Mouse (Mus musculus) hindbrain, postnatal 0 days (tissue): ENCODE measurements around the gene Ptpn20. TPM values are rescaled to one million over a fixed set of nuclear protein-coding genes. Genes with fewer than 3 reads are reported as not detected.

Experiments
- ATAC-seq: fragments of 200-750 bp; cut with Nextera tagmentation; 2 replicates; pipeline ENCODE4 v1.8.0; 2017; ENCODE audit warnings: mild to moderate bottlenecking, moderate TSS enrichment, moderate library complexity
- DNase-seq: peaks from one replicate; pipeline ENCODE4 v3.0.0-alpha.2; 2015; ENCODE audit warnings: low spot score
- H3K27ac ChIP-seq: fragments of 300-500 bp; sonication (generic); 2 replicates; pipeline ENCODE4 v1.5.1; 2014; ENCODE audit warnings: mild to moderate bottlenecking
- H3K27me3 ChIP-seq: fragments of 300-500 bp; sonication (generic); 2 replicates; pipeline ENCODE4 v1.6.1; 2014; ENCODE audit warnings: low read length, mixed read lengths; ENCODE audit not compliant: insufficient read depth
- H3K36me3 ChIP-seq: fragments of 300-500 bp; sonication (generic); 2 replicates; pipeline ENCODE4 v1.6.1; 2014; ENCODE audit warnings: low read length, mixed read lengths; ENCODE audit not compliant: insufficient read depth
- H3K4me1 ChIP-seq: fragments of 300-500 bp; sonication (generic); 2 replicates; pipeline ENCODE4 v1.6.1; 2014; ENCODE audit warnings: antibody characterized with exemption, low read length, mixed read lengths; ENCODE audit not compliant: insufficient read depth
- H3K4me2 ChIP-seq: fragments of 300-500 bp; sonication (generic); 2 replicates; pipeline ENCODE4 v1.6.1; 2014; ENCODE audit warnings: low read depth, mild to moderate bottlenecking, low read length, moderate library complexity, mixed read lengths
- H3K4me3 ChIP-seq: fragments of 300-500 bp; sonication (generic); 2 replicates; pipeline ENCODE4 v1.5.1; 2014; ENCODE audit warnings: low read length
- H3K9ac ChIP-seq: fragments of 300-500 bp; sonication (generic); replicated peaks from 2 replicates; pipeline ENCODE4 v1.6.1; 2014; ENCODE audit warnings: mild to moderate bottlenecking, low read length, moderate library complexity, mixed read lengths
- H3K9me3 ChIP-seq: fragments of 300-500 bp; sonication (generic); 2 replicates; pipeline ENCODE4 v1.6.1; 2016; ENCODE audit warnings: low read length, mixed read lengths
- CTCF ChIP-seq: IDR thresholded peaks from 2 replicates; pipeline ENCODE4 v1.5.1; 2016; ENCODE audit warnings: antibody characterized with exemption, control low read depth, low read depth
- WGBS: fragments of 180-500 bp; shearing (Covaris S2); extraction: QIAGEN DNeasy Blood & Tissue Kit; methylation state at CpG from one replicate; pipeline ENCODE4 v1.1.7; 2014; 5-methylcytosine and 5-hydroxymethylcytosine counted together
- polyA plus RNA-seq: library from polyadenylated mRNA; unstranded; fragments of >200 nt; fragmentation: Nextera tagmentation; extraction: Ambion mirVana; gene quantifications from 2 replicates; pipeline ENCODE4 v1.2.1, GENCODE M21; 2015
- total RNA-seq: library from RNA; depleted of rRNA; stranded (reverse); fragments of >200 nt; gene quantifications from 2 replicates; pipeline ENCODE4 v1.2.3, GENCODE M21; 2014

Ptpn20 gene
- total and polyA plus RNA-seq, 2 experiments from 2014 or later = 0.42 to 0.44 TPM

DNA sequence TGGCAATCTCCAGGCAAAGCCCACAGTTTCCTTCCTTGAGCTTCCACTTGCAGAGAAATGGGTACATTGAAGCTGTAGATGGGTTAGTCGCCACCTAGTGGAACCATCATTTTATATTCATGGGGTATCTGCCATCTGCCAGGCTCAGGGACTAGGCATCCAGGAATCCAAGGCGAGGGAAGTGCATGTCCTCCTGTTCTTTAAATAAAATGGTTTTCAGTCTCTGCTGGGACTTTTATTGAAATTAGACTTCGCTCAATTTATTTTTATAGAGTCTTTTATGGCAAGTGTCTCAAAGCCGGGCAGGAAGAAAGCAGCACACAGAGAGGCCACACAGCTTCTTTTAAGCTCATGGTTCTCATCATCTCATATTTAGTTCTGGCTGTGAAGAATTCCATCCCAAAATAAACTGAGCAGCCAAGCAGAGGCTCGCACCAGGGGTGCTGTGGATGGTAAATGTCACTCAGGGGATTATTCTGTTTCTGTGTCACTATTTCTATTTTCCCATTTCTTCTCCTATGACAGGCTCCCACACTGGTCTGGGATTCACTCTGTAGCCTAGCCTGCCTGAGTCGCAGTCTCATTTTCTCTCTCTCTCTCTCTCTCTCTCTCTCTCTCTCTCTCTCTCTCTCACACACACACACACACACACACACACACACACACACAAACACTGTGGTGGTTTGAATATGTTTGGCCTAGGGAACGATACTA is 9.1 kb upstream of the Ptpn20 start:
- Histone ChIP-seq H3K4me3 (no peak overlapping the region), H3K9ac (no peak overlapping the region), H3K4me1 (no peaks in the 10 kb centered on the region), H3K4me2 (no peak overlapping the region), H3K27ac (no peak overlapping the region), H3K27me3 (no peaks in the 10 kb centered on the region), H3K36me3 (no peaks in the 10 kb centered on the region), H3K9me3 (no peaks in the 10 kb centered on the region)
- WGBS = 58% methylated on average over 7 of the region's 7 CpGs
- DNase-seq (peak; percentile 17), ATAC-seq (no peak)
- TF ChIP-seq CTCF = peak; percentile 35

DNA sequence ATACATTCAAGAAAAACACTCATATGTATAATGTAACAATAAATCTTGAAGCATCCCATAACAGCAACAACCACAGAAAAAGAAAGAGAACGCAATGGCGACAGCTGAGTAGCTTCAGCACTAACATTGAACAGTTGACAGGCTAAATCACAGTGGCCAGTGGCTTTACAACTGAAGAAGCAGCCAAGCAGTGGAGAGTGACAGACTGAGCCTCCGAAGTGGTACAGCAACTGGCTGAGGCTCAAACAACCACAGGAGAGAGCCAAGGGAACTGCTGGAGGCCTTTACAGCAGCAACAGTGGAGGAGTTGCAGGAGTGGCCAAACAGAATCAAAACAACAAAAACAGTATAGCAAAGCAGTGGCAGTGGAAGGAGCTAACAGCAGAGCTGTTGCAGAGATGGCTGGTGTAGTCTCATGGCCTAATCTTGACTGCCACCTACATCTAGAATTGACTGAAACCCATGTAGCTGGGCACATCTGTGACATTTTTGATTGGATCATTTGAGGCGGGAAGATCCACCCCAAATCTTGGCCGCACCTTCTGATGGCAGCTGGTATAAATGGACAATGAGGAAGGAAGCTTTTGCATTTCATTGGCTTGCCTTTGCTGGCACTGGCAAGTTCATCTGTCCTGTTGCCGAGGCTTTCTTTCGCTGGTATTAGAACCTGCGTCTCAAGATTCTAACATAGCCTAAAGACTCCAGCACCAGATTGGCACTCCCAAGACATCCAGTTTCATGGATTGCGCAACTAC is 9.5 kb downstream of the Ptpn20 start:
- H3K4me3 ChIP-seq = no peak overlapping the region
- no peaks in the 10 kb centered on the region for H3K27me3 ChIP-seq
- 70% methylated on average over 9 of the region's 9 CpGs for WGBS
- no peak overlapping the region for H3K9ac ChIP-seq
- peak; percentile 46 for DNase-seq
- no peaks in the 10 kb centered on the region for H3K4me1 ChIP-seq
- no peaks in the 10 kb centered on the region for H3K36me3 ChIP-seq
- no peak overlapping the region for H3K27ac ChIP-seq
- TF ChIP-seq CTCF = no peak
- 0 out of 2 replicates have a peak, but pooled peaks have one; percentile 32 for ATAC-seq
- H3K4me2 ChIP-seq = no peak overlapping the region
- H3K9me3 ChIP-seq = no peaks in the 10 kb centered on the region

DNA sequence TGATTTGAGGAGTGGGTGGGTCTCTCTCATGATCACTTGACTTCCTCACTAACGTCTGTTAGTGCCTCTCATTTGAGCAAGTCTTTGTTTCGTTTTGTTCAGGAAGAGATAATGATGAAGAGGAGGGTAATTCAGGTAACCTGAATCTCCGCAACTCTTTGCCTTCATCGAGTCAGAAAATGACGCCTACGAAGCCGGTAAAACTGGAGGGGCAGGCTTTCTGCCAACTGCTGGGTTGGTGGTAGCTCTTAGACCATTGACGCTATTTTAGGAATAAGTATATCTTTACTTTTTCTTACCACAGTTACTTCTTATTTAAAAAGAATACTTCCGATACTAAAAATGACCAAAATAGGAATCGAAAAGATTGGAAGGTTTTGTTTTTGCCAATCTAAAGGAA is 18.4 kb downstream of the Ptpn20 start:
- Histone ChIP-seq H3K4me2 (no peak overlapping the region), H3K9ac (no peak overlapping the region), H3K9me3 (no peaks in the 10 kb centered on the region), H3K27ac (no peak overlapping the region), H3K4me1 (no peaks in the 10 kb centered on the region), H3K27me3 (no peaks in the 10 kb centered on the region), H3K36me3 (no peaks in the 10 kb centered on the region), H3K4me3 (no peak overlapping the region)
- DNase-seq (no peak), ATAC-seq (no peak)
- no peak for TF ChIP-seq CTCF
- WGBS = 94% methylated on average over 10 of the region's 10 CpGs

DNA sequence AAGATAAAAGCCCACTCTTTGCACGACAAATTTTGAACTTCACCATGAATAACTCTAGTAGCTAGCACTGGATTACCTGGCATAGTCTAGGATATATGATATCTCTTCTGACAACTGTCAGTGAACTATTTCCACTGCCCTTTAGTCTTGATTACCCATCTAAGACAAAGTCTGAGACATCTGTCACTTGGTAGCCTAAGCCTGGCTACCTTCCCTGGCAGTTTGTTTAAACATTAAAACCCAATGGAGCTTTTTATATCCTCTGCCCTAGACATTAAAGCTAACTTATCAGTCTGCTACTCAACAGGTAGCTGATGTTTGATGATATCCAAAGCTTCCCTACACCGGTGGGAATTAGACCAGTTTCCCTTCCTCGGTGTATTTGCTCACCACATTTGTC is 36.0 kb downstream of the Ptpn20 start:
- no peaks in the 10 kb centered on the region for H3K36me3 ChIP-seq
- H3K9ac ChIP-seq = no peak overlapping the region
- H3K4me3 ChIP-seq = no peak overlapping the region
- H3K9me3 ChIP-seq = no peaks in the 10 kb centered on the region
- no peak for TF ChIP-seq CTCF
- no peak for DNase-seq
- H3K4me1 ChIP-seq = no peaks in the 10 kb centered on the region
- WGBS = 87% methylated on average over 3 of the region's 3 CpGs
- ATAC-seq = no peak
- no peaks in the 10 kb centered on the region for H3K27me3 ChIP-seq
- no peak overlapping the region for H3K27ac ChIP-seq
- no peak overlapping the region for H3K4me2 ChIP-seq

DNA sequence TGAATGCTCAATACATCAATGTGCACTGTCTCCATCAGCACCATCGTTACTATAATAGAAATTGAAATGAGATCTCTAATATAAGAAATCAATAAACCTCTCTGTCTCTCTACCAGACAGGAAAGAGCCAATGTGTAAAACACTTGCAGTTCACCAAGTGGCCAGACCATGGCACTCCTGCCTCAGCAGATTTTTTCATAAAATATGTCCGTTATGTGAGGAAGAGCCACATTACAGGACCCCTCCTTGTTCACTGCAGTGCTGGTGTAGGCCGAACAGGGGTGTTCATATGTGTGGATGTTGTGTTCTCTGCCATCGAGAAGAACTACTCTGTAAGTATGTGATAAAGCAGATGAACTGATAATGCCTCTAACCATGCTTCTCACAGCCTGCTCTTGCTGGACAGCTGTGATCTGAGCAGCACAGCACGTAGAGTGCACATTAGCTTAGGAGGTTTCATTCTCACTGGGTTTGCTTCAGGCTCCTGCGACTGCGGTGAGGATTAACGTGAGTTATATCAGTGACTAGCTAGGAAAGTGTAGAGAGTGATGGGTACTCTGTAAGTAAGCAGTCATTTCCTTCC is 43.9 kb downstream of the Ptpn20 start:
- Histone ChIP-seq H3K27ac (peak overlapping the region; percentile 15; the same call in 1 of the 2 replicates), H3K27me3 (no peaks in the 10 kb centered on the region), H3K4me2 (no peak overlapping the region), H3K4me3 (no peak overlapping the region), H3K9ac (no peak overlapping the region), H3K9me3 (no peaks in the 10 kb centered on the region), H3K36me3 (no peaks in the 10 kb centered on the region), H3K4me1 (no peaks in the 10 kb centered on the region)
- peak; percentile 90 for TF ChIP-seq CTCF
- peak; percentile 78 for DNase-seq
- 57% methylated on average over 8 of the region's 8 CpGs for WGBS
- peak; percentile 81 for ATAC-seq

DNA sequence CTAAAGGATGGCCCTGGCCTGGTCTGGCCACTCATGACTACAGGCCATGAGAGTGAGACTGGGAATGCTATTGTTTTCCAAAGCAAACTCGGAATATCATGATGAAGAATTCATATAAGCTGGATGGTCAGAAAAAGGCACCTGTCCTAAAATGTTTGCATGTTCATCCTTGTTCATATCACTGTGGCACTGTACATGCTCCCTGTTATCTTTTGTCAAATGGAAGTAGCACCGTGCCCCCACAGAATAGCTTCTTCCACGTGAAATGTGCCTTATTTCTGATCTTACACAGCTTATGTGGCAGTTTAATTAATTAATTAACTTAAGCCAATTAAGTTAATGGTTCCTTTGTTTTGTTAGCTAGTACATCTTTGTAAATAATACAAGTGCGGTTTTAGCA is 45.3 kb downstream of the Ptpn20 start:
- Histone ChIP-seq H3K9me3 (no peaks in the 10 kb centered on the region), H3K27me3 (no peaks in the 10 kb centered on the region), H3K27ac (no peak overlapping the region), H3K4me2 (no peak overlapping the region), H3K4me1 (no peaks in the 10 kb centered on the region), H3K9ac (no peak overlapping the region), H3K36me3 (no peaks in the 10 kb centered on the region), H3K4me3 (no peak overlapping the region)
- no peak for ATAC-seq
- DNase-seq = no peak
- WGBS = 88% methylated on average over 4 of the region's 4 CpGs
- TF ChIP-seq CTCF = no peak
